Mouse (Mus musculus): Measurements from ENCODE around the gene Dhx58. TPM values are rescaled to one million over a fixed set of nuclear protein-coding genes. Genes with fewer than 3 reads are reported as not detected.

Gene Dhx58
- polyA plus RNA-seq, 1 experiment, result 15.1 TPM

DNA sequence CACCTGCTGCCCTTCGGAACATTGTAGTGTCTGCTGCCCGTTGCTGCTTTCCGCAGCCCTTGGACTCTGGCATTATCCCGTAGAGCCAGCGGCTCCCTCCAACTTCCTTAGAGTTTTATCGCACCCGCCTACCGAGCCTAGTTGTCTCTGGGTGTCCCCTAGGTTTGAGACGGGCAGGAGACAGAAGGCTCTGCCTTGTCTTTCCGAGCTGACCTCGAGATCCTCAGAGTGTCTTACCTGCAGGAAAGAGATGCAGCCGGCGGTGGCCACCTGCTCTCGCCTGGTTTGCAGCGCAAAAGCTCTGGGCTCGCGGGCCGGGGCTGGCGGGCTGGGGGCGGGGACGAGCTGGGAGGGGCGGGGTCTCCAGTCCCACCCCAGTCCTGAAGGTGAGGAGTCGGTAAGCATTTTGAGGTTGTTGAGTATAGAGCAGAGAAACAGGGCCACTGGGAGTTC is 11.9 kb downstream of the Dhx58 start, which contains the start of gene Zfp385c:
Gene Zfp385c, minus strand, starts transcription at position 292 of the 453 bp plus-strand sequence.
- TF ChIP-seq CTCF (IDR thresholded peaks at IDR 0.05; ENCODE audit: extremely low read depth, insufficient read depth, insufficient read length, insufficient replicate concordance), result no peak
- TF ChIP-seq POLR2A (IDR thresholded peaks at IDR 0.05; ENCODE audit: low read depth, low read length), result no peak
- Histone ChIP-seq H3K27ac (ENCODE audit: insufficient read depth, low read length) (no peak within 1 kb of the TSS), H3K27me3 (ENCODE audit: control insufficient read depth, insufficient read depth, low read length) (peaks cover 1% of the 10 kb centered on the region; the same call in 1 of the 2 replicates), H3K36me3 (ENCODE audit: control insufficient read depth, insufficient read depth, low read length) (peaks cover 6% of the 10 kb centered on the region), H3K4me1 (ENCODE audit: control insufficient read depth, insufficient read depth, insufficient read length) (peaks cover 4% of the 10 kb centered on the region; the same call in 1 of the 2 replicates), H3K4me3 (ENCODE audit: extremely low read depth, insufficient read depth, insufficient read length) (peak within 1 kb of the TSS; percentile 32; the same call in 1 of the 2 replicates)
- no peak for DNase-seq (ENCODE audit: low read depth in 1 of 2, low spot score in 2 of 2)
- 3% methylated on average over 23 of the region's 23 CpGs for WGBS

GRCm38 (mm10) chr11:100690389-100690788 is 13.7 kb downstream of the Dhx58 start:
- 82% methylated on average over 7 of the region's 7 CpGs for WGBS
- Histone ChIP-seq H3K27ac (ENCODE audit: insufficient read depth, low read length) (no peak overlapping the region), H3K4me1 (ENCODE audit: control insufficient read depth, insufficient read depth, insufficient read length) (peaks cover 4% of the 10 kb centered on the region; the same call in 1 of the 2 replicates), H3K27me3 (ENCODE audit: control insufficient read depth, insufficient read depth, low read length) (peaks cover 1% of the 10 kb centered on the region; the same call in 1 of the 2 replicates), H3K36me3 (ENCODE audit: control insufficient read depth, insufficient read depth, low read length) (no peaks in the 10 kb centered on the region), H3K4me3 (ENCODE audit: extremely low read depth, insufficient read depth, insufficient read length) (peak overlapping the region; percentile 16; the same call in 1 of the 2 replicates)
- no peak for TF ChIP-seq CTCF (IDR thresholded peaks at IDR 0.05; ENCODE audit: extremely low read depth, insufficient read depth, insufficient read length, insufficient replicate concordance)
- TF ChIP-seq POLR2A (IDR thresholded peaks at IDR 0.05; ENCODE audit: low read depth, low read length), result no peak
- no peak for DNase-seq (ENCODE audit: low read depth in 1 of 2, low spot score in 2 of 2)

DNA sequence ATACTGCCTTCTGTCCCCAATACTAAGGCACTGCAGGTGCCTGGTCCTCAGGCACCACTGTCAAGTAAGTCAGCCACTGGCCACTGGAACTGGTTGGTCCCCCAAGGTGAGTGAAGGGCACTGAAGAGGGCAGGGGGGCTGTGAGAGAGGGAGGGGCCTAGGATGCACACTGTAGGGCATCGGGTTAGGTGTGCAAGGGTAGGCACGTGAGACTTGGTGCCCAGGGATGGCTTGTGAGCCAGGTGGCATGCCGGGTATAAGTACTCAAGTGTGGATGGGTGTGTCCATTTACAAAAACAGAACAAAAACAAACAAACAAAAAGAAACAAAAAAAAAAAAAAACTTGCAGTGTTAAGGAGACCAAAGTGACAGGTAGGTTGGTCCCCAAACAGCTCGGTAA is 15.6 kb downstream of the Dhx58 start:
- 83% methylated on average over 4 of the region's 4 CpGs for WGBS

DNA sequence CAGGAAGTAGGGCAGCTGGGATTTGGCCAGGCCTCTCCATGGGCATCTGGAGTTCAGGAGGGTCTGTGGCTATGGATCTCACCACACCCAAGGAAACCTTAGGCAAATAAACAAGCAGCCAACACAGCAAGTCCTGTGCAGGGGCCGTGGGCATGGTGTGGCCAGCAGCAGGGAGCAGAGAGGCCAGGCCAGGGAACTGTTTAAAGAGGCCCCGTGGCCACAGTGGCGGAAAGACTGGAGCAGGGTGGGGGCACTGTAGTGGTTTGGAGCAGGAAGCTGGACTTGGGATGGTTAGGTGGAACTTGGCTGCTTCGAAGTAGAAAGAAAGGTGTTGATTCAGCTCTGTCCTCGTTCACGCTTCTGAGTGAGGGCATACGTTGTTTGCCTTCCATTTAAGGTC is 16.8 kb downstream of the Dhx58 start:
- Histone ChIP-seq H3K4me3 (ENCODE audit: extremely low read depth, insufficient read depth, insufficient read length) (no peak overlapping the region), H3K27me3 (ENCODE audit: control insufficient read depth, insufficient read depth, low read length) (peaks cover 1% of the 10 kb centered on the region; the same call in 1 of the 2 replicates), H3K27ac (ENCODE audit: insufficient read depth, low read length) (no peak overlapping the region), H3K4me1 (ENCODE audit: control insufficient read depth, insufficient read depth, insufficient read length) (peaks cover 4% of the 10 kb centered on the region; the same call in 1 of the 2 replicates), H3K36me3 (ENCODE audit: control insufficient read depth, insufficient read depth, low read length) (no peaks in the 10 kb centered on the region)
- no peak for TF ChIP-seq POLR2A (IDR thresholded peaks at IDR 0.05; ENCODE audit: low read depth, low read length)
- no peak for TF ChIP-seq CTCF (IDR thresholded peaks at IDR 0.05; ENCODE audit: extremely low read depth, insufficient read depth, insufficient read length, insufficient replicate concordance)
- 85% methylated on average over 7 of the region's 7 CpGs for WGBS
- no peak for DNase-seq (ENCODE audit: low read depth in 1 of 2, low spot score in 2 of 2)

More for the DNA sequence above, 15.6 kb downstream of the Dhx58 start:
- DNase-seq (ENCODE audit: low read depth in 1 of 2, low spot score in 2 of 2), result no peak
- peaks cover 4% of the 10 kb centered on the region; the same call in 1 of the 2 replicates for H3K4me1 ChIP-seq (ENCODE audit: control insufficient read depth, insufficient read depth, insufficient read length)
- no peaks in the 10 kb centered on the region for H3K36me3 ChIP-seq (ENCODE audit: control insufficient read depth, insufficient read depth, low read length)
- no peak overlapping the region for H3K27ac ChIP-seq (ENCODE audit: insufficient read depth, low read length)
- H3K27me3 ChIP-seq (ENCODE audit: control insufficient read depth, insufficient read depth, low read length), result peaks cover 1% of the 10 kb centered on the region; the same call in 1 of the 2 replicates
- no peak overlapping the region for H3K4me3 ChIP-seq (ENCODE audit: extremely low read depth, insufficient read depth, insufficient read length)
- TF ChIP-seq POLR2A (IDR thresholded peaks at IDR 0.05; ENCODE audit: low read depth, low read length) (no peak), CTCF (IDR thresholded peaks at IDR 0.05; ENCODE audit: extremely low read depth, insufficient read depth, insufficient read length, insufficient replicate concordance) (no peak)

DNA sequence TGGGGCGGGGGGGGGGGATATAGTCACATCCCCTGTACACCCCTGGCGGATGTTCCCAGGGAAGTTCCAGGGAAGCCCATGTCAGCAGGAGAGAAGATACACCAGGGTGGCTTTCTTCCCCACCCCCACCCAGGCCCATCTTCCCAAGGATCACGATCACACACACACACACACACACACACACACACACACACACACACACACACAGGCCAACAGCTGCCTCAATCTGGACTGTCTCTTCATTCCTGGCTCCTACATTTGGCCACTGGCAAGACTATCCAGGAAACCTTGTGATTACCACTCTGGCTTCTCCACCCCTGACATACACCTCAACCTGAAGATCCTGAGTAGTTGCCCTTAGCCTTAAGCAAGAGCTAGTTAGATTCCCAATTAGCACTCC is 18.7 kb downstream of the Dhx58 start:
- 75% methylated on average over 3 of the region's 3 CpGs for WGBS
- TF ChIP-seq CTCF (IDR thresholded peaks at IDR 0.05; ENCODE audit: extremely low read depth, insufficient read depth, insufficient read length, insufficient replicate concordance) (no peak), POLR2A (IDR thresholded peaks at IDR 0.05; ENCODE audit: low read depth, low read length) (no peak)
- DNase-seq (ENCODE audit: low read depth in 1 of 2, low spot score in 2 of 2), result no peak
- Histone ChIP-seq H3K4me1 (ENCODE audit: control insufficient read depth, insufficient read depth, insufficient read length) (no peaks in the 10 kb centered on the region), H3K27ac (ENCODE audit: insufficient read depth, low read length) (no peak overlapping the region), H3K4me3 (ENCODE audit: extremely low read depth, insufficient read depth, insufficient read length) (no peak overlapping the region), H3K27me3 (ENCODE audit: control insufficient read depth, insufficient read depth, low read length) (no peaks in the 10 kb centered on the region), H3K36me3 (ENCODE audit: control insufficient read depth, insufficient read depth, low read length) (no peaks in the 10 kb centered on the region)

DNA sequence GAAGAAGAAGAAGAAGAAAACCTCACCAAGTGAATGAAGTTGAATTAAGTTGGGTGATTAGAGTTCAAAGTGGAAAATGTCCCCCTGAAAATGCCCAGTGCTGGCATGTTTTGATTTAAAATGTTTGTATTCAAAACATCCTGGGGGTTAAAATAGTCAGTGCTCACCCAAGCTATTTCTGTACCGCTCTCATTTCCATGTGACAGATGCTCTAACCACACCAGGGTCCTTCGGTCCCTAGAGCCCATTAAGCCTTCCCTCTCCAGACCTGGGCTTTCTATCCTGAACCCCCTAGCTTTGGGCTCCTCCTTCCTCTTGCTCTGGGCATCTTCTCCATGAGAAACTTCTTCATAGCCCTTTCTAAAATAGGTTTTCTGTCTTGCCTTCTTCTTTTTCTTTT is 20.0 kb downstream of the Dhx58 start:
- TF ChIP-seq POLR2A (IDR thresholded peaks at IDR 0.05; ENCODE audit: low read depth, low read length) (no peak), CTCF (IDR thresholded peaks at IDR 0.05; ENCODE audit: extremely low read depth, insufficient read depth, insufficient read length, insufficient replicate concordance) (no peak)
- Histone ChIP-seq H3K27me3 (ENCODE audit: control insufficient read depth, insufficient read depth, low read length) (no peaks in the 10 kb centered on the region), H3K27ac (ENCODE audit: insufficient read depth, low read length) (no peak overlapping the region), H3K36me3 (ENCODE audit: control insufficient read depth, insufficient read depth, low read length) (no peaks in the 10 kb centered on the region), H3K4me3 (ENCODE audit: extremely low read depth, insufficient read depth, insufficient read length) (no peak overlapping the region), H3K4me1 (ENCODE audit: control insufficient read depth, insufficient read depth, insufficient read length) (no peaks in the 10 kb centered on the region)
- no peak for DNase-seq (ENCODE audit: low read depth in 1 of 2, low spot score in 2 of 2)
- 48% methylated on average over 2 of the region's 2 CpGs for WGBS

DNA sequence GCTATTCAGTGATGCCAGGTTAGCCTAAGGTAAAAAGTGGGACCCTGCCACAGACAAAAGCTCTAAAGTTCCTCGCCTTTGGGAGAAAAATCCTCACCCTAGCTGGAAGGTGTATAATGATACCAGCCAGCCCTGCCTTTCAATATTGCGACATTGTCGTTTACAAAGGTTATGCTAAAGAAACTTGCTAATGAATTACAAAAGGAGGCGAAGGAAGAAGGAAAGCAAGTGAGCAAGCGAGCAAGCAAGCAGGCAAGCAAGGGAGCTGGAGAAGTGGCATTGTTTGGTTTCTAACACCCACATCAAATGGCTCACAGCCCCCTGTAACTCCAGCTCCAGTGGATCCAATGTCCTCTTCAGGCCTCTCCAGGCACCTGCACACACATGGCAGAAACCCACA is 21.5 kb downstream of the Dhx58 start:
- 87% methylated on average over 5 of the region's 5 CpGs for WGBS
- DNase-seq (ENCODE audit: low read depth in 1 of 2, low spot score in 2 of 2), result no peak

More for the DNA sequence above, 21.5 kb downstream of the Dhx58 start:
- no peak overlapping the region for H3K27ac ChIP-seq (ENCODE audit: insufficient read depth, low read length)
- no peaks in the 10 kb centered on the region for H3K36me3 ChIP-seq (ENCODE audit: control insufficient read depth, insufficient read depth, low read length)
- peaks cover 1% of the 10 kb centered on the region; the same call in 1 of the 2 replicates for H3K27me3 ChIP-seq (ENCODE audit: control insufficient read depth, insufficient read depth, low read length)
- no peak overlapping the region for H3K4me3 ChIP-seq (ENCODE audit: extremely low read depth, insufficient read depth, insufficient read length)
- TF ChIP-seq CTCF (IDR thresholded peaks at IDR 0.05; ENCODE audit: extremely low read depth, insufficient read depth, insufficient read length, insufficient replicate concordance) (no peak), POLR2A (IDR thresholded peaks at IDR 0.05; ENCODE audit: low read depth, low read length) (no peak)
- no peaks in the 10 kb centered on the region for H3K4me1 ChIP-seq (ENCODE audit: control insufficient read depth, insufficient read depth, insufficient read length)

All from spleen, adult 2 months (tissue).